ENCODE assay signal across 12 mouse cellular contexts in the genomic region with DNA sequence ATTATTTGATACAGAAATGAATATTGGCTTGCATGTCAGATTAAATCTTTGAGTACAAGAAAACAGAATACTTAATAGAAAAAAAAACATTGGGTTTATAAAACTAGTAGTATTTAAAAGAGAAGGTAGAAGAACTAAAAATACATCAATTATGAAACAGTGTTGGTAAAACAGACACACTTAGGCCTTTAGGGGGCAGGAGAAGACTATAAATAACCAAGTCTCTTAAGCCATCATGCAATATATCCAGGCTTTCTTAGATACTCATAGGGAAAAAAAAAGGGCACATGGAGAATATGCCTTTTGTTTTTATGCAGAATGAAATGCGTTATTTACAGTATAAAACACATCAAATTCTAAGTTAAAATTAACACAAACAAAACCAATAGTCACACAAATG.
DNase-seq lines count a peak whose midpoint lies in the region; ATAC-seq and TF ChIP-seq lines count a peak whose summit lies in the region.
"Had no signal": no experiment of that assay in that cellular context is flagged by ENCODE, and none has a peak within 500 bp of the region (broad histone marks: within the 10 kb centered on the region; RNA-seq: fewer than 3 reads in every experiment).

No protein-coding gene starts in this region.

- no peaks in the 10 kb centered on the region for H3K9me3 ChIP-seq in forebrain, embryonic 12.5 days
- no peaks in the 10 kb centered on the region for H3K9me3 ChIP-seq in forebrain, embryonic 11.5 days (ENCODE audit: control insufficient read depth, low read length)
- no peaks in the 10 kb centered on the region for H3K9me3 ChIP-seq in lung, embryonic 14.5 days (ENCODE audit: low read depth, low read length)
- H3K9me3 ChIP-seq in forebrain, embryonic 15.5 days = no peaks in the 10 kb centered on the region
- H3K9me3 ChIP-seq: limb, embryonic 13.5 days had no signal

- H3K4me1 ChIP-seq in forebrain, embryonic 12.5 days = peaks cover 7% of the 10 kb centered on the region
- H3K4me1 ChIP-seq in forebrain, embryonic 11.5 days (replicated peaks; ENCODE audit: control insufficient read depth, insufficient read depth, low read length) = 0 out of 2 replicates have a peak, but pooled peaks cover 2% of the 10 kb centered on the region
- H3K4me1 ChIP-seq in lung, embryonic 14.5 days (ENCODE audit: insufficient read depth) = no peaks in the 10 kb centered on the region
- H3K4me1 ChIP-seq in forebrain, embryonic 15.5 days = peaks cover 15% of the 10 kb centered on the region; the same call in 1 of the 2 replicates
- H3K4me1 ChIP-seq: limb, embryonic 13.5 days had no signal

- H3K4me3 ChIP-seq in forebrain, embryonic 12.5 days (replicated peaks) = no peak overlapping the region
- H3K4me3 ChIP-seq in forebrain, embryonic 11.5 days (ENCODE audit: low read depth, low read length) = no peak overlapping the region
- no peak overlapping the region for H3K4me3 ChIP-seq in lung, embryonic 14.5 days (ENCODE audit: low read depth, low read length)
- H3K4me3 ChIP-seq in forebrain, embryonic 15.5 days = 0 out of 2 replicates have a peak overlapping the region, but pooled peaks have one; percentile 15
- H3K4me3 ChIP-seq: limb, embryonic 13.5 days had no signal

- TF ChIP-seq CTCF in lung, embryonic 14.5 days (IDR thresholded peaks at IDR 0.05; ENCODE audit: low read depth) = peak; percentile 31; the same call in 1 of the 2 replicates

- no peak overlapping the region for H3K9ac ChIP-seq in forebrain, embryonic 12.5 days
- H3K9ac ChIP-seq in forebrain, embryonic 11.5 days (ENCODE audit: low read length) = no peak overlapping the region
- H3K9ac ChIP-seq in lung, embryonic 14.5 days = no peak overlapping the region
- H3K9ac ChIP-seq in forebrain, embryonic 15.5 days (replicated peaks) = no peak overlapping the region
- H3K9ac ChIP-seq: limb, embryonic 13.5 days had no signal

- ATAC-seq in forebrain, embryonic 12.5 days (ENCODE audit: low FRiP score) = peak; percentile 65
- ATAC-seq in forebrain, embryonic 11.5 days (replicated peaks; ENCODE audit: low FRiP score) = no peak
- no peak for ATAC-seq in lung, embryonic 14.5 days (ENCODE audit: insufficient read depth)
- ATAC-seq in forebrain, embryonic 15.5 days (replicated peaks) = peak; percentile 74

- peaks cover 7% of the 10 kb centered on the region; the same call in 1 of the 2 replicates for H3K36me3 ChIP-seq in forebrain, embryonic 12.5 days (replicated peaks)
- no peaks in the 10 kb centered on the region for H3K36me3 ChIP-seq in forebrain, embryonic 11.5 days (ENCODE audit: control insufficient read depth, insufficient read depth, low read length)
- H3K36me3 ChIP-seq in lung, embryonic 14.5 days (ENCODE audit: insufficient read depth) = no peaks in the 10 kb centered on the region
- H3K36me3 ChIP-seq in forebrain, embryonic 15.5 days = no peaks in the 10 kb centered on the region

- no peak overlapping the region for H3K27ac ChIP-seq in forebrain, embryonic 12.5 days
- H3K27ac ChIP-seq in forebrain, embryonic 11.5 days (ENCODE audit: low read depth, low read length) = no peak overlapping the region
- H3K27ac ChIP-seq in lung, embryonic 14.5 days (ENCODE audit: low read depth) = no peak overlapping the region
- no peak overlapping the region for H3K27ac ChIP-seq in forebrain, embryonic 15.5 days (replicated peaks)
- H3K27ac ChIP-seq: limb, embryonic 13.5 days had no signal

- H3K4me2 ChIP-seq in forebrain, embryonic 12.5 days = no peak overlapping the region
- H3K4me2 ChIP-seq in forebrain, embryonic 11.5 days (ENCODE audit: low read depth, low read length, severe bottlenecking) = no peak overlapping the region
- no peak overlapping the region for H3K4me2 ChIP-seq in lung, embryonic 14.5 days
- no peak overlapping the region for H3K4me2 ChIP-seq in forebrain, embryonic 15.5 days (replicated peaks)
- H3K4me2 ChIP-seq: limb, embryonic 13.5 days had no signal

- DNase-seq in forebrain, embryonic 11.5 days (ENCODE audit: low spot score) = no peak
- DNase-seq in lung, embryonic 14.5 days = peak; percentile 65
- no peak for DNase-seq in lung, postnatal 14 days
- peak; percentile 74 for DNase-seq in retina, postnatal 1 day
- no peak for DNase-seq in ovary, adult 18-20 months (ENCODE audit: low spot score)
- DNase-seq in urinary bladder, postnatal 36 days (ENCODE audit: low spot score in 2 of 2) = no peak
- DNase-seq: kidney, postnatal 10 days; right cerebral cortex, postnatal 25 days; thymus, postnatal 25 days had no signal

- no peaks in the 10 kb centered on the region for H3K27me3 ChIP-seq in forebrain, embryonic 12.5 days
- H3K27me3 ChIP-seq in forebrain, embryonic 11.5 days (ENCODE audit: control insufficient read depth, insufficient read depth, low read length) = no peaks in the 10 kb centered on the region
- no peaks in the 10 kb centered on the region for H3K27me3 ChIP-seq in lung, embryonic 14.5 days (ENCODE audit: insufficient read depth, low read length)
- H3K27me3 ChIP-seq in forebrain, embryonic 15.5 days = no peaks in the 10 kb centered on the region
- H3K27me3 ChIP-seq: limb, embryonic 13.5 days had no signal

- WGBS in forebrain, embryonic 12.5 days = 74% methylated on average over 1 of the region's 1 CpGs
- WGBS in forebrain, embryonic 11.5 days = 81% methylated on average over 1 of the region's 1 CpGs
- 93% methylated on average over 1 of the region's 1 CpGs for WGBS in lung, embryonic 14.5 days
- WGBS in forebrain, embryonic 15.5 days = 47% methylated on average over 1 of the region's 1 CpGs

Comparison
In these comparisons a context has a peak if more than half of its experiments do, and no peak if none do; other contexts are left out.
1. ATAC-seq: peak in forebrain, embryonic 12.5 days (single experiment) and forebrain, embryonic 15.5 days (single experiment); none in forebrain, embryonic 11.5 days (single experiment) and lung, embryonic 14.5 days (single experiment).
2. DNase-seq: peak in lung, embryonic 14.5 days (single experiment) and retina, postnatal 1 day (single experiment); none in forebrain, embryonic 11.5 days (single experiment), lung, postnatal 14 days (single experiment), ovary, adult 18-20 months (single experiment) and urinary bladder, postnatal 36 days (0 of 2).